Mouse (Mus musculus): Measurements from ENCODE around the gene Pomp.

The Pomp gene

GRCm38 (mm10) chr5:147860449-147861261 lies at the start of gene Pomp:
TSS of gene Pomp (plus strand) at chr5:147860461.
- in situ Hi-C loops (cut with MboI, MseI): loop anchor here (10.0 to 25.0 kb wide), 5 partner anchors 426 to 1814 kb away; partner anchors contain the start of genes B3glct (in 1 of the 2), Gtf3a (in 1 of the 2), Pan3 (in 1 of the 2) and Rnf6 (in 1 of the 2)

GRCm38 (mm10) chr5:147812255-147813040 lies 47.8 kb upstream of the Pomp start:
- in situ Hi-C loops (cut with MboI, MseI): no loop called here

GRCm38 (mm10) chr5:147814971-147815370 lies 45.3 kb upstream of the Pomp start:
- in situ Hi-C loops (cut with MboI, MseI): no loop called here

- in situ Hi-C loops (cut with MboI, MseI): no loop called here
Measured at GRCm38 (mm10) chr5:147815592-147815991, 44.7 kb upstream of the Pomp start.

- in situ Hi-C loops (cut with MboI, MseI): no loop called here
Measured at GRCm38 (mm10) chr5:147816465-147816864, 43.8 kb upstream of the Pomp start.

GRCm38 (mm10) chr5:147817747-147818496 lies 42.3 kb upstream of the Pomp start:
- in situ Hi-C loops (cut with MboI, MseI): no loop called here

- in situ Hi-C loops (cut with MboI, MseI): no loop called here
Measured at GRCm38 (mm10) chr5:147818866-147819265, 41.4 kb upstream of the Pomp start.

- in situ Hi-C loops (cut with MboI, MseI): no loop called here
Measured at GRCm38 (mm10) chr5:147819895-147820294, 40.4 kb upstream of the Pomp start.

- in situ Hi-C loops (cut with MboI, MseI): no loop called here
Measured at GRCm38 (mm10) chr5:147824021-147824605, 36.1 kb upstream of the Pomp start.

GRCm38 (mm10) chr5:147825375-147825969 lies 34.8 kb upstream of the Pomp start:
- in situ Hi-C loops (cut with MboI, MseI): loop anchor here in 1 of 2 experiments (25.0 kb wide), 1 partner anchor 238 kb away; no protein-coding TSS in a partner anchor

- in situ Hi-C loops (cut with MboI, MseI): loop anchor here in 1 of 2 experiments (25.0 kb wide), 1 partner anchor 239 kb away; no protein-coding TSS in a partner anchor
Measured at GRCm38 (mm10) chr5:147826091-147826490, 34.2 kb upstream of the Pomp start.

- in situ Hi-C loops (cut with MboI, MseI): loop anchor here in 1 of 2 experiments (25.0 kb wide), 1 partner anchor 239 kb away; no protein-coding TSS in a partner anchor
Measured at GRCm38 (mm10) chr5:147826546-147826945, 33.7 kb upstream of the Pomp start.

- in situ Hi-C loops (cut with MboI, MseI): loop anchor here in 1 of 2 experiments (25.0 kb wide), 1 partner anchor 242 kb away; no protein-coding TSS in a partner anchor
Measured at GRCm38 (mm10) chr5:147828846-147829245, 31.4 kb upstream of the Pomp start.

GRCm38 (mm10) chr5:147832842-147833241 lies 27.4 kb upstream of the Pomp start:
- in situ Hi-C loops (cut with MboI, MseI): loop anchor here in 1 of 2 experiments (25.0 kb wide), 1 partner anchor 246 kb away; no protein-coding TSS in a partner anchor

- in situ Hi-C loops (cut with MboI, MseI): loop anchor here in 1 of 2 experiments (25.0 kb wide), 1 partner anchor 248 kb away; no protein-coding TSS in a partner anchor
Measured at GRCm38 (mm10) chr5:147834841-147835500, 25.3 kb upstream of the Pomp start.

GRCm38 (mm10) chr5:147839418-147839817 lies 20.8 kb upstream of the Pomp start:
- in situ Hi-C loops (cut with MboI, MseI): loop anchor here in 1 of 2 experiments (25.0 kb wide), 1 partner anchor 252 kb away; no protein-coding TSS in a partner anchor

- in situ Hi-C loops (cut with MboI, MseI): loop anchor here in 1 of 2 experiments (25.0 kb wide), 1 partner anchor 256 kb away; no protein-coding TSS in a partner anchor
Measured at GRCm38 (mm10) chr5:147843340-147843739, 16.9 kb upstream of the Pomp start.

GRCm38 (mm10) chr5:147845319-147845718 lies 14.9 kb upstream of the Pomp start:
- in situ Hi-C loops (cut with MboI, MseI): loop anchor here in 1 of 2 experiments (25.0 kb wide), 1 partner anchor 258 kb away; no protein-coding TSS in a partner anchor

- in situ Hi-C loops (cut with MboI, MseI): loop anchor here in 1 of 2 experiments (25.0 kb wide), 1 partner anchor 260 kb away; no protein-coding TSS in a partner anchor
Measured at GRCm38 (mm10) chr5:147847361-147847760, 12.9 kb upstream of the Pomp start.
